Mouse (Mus musculus) liver, adult 2 months (tissue): ENCODE measurements around the gene Ms4a13. TPM values are rescaled to one million over a fixed set of nuclear protein-coding genes. Genes with fewer than 3 reads are reported as not detected.
A peak's percentile ranks its signal among the peaks of the same experiment; 100 is the strongest.

ENCODE experiments used
- DNase-seq: peaks from one replicate; pipeline ENCODE4 v3.0.0-alpha.2; 2011; ENCODE audit warnings: low read depth, low spot score; ENCODE audit errors: extremely low read depth
- H3K27ac ChIP-seq: fragments of 200-500 bp; replicated peaks from 2 replicates; pipeline ENCODE4 v1.5.1; 2012; ENCODE audit warnings: low read depth, mild to moderate bottlenecking, control low read depth, inconsistent platforms, low read length; ENCODE audit not compliant: insufficient read depth
- H3K27me3 ChIP-seq: fragments of 200-500 bp; 2 replicates; pipeline ENCODE4 v1.6.1; 2012; ENCODE audit warnings: mild to moderate bottlenecking, moderate library complexity, low read length, inconsistent platforms; ENCODE audit not compliant: control insufficient read depth, insufficient read depth
- H3K36me3 ChIP-seq: fragments of 200-500 bp; 2 replicates; pipeline ENCODE4 v1.6.1; 2012; ENCODE audit warnings: low read length, inconsistent platforms; ENCODE audit not compliant: control insufficient read depth, insufficient read depth
- H3K4me1 ChIP-seq: fragments of 200-500 bp; 2 replicates; pipeline ENCODE4 v1.6.1; 2011; ENCODE audit warnings: low read length; ENCODE audit not compliant: control insufficient read depth, insufficient read depth
- H3K4me3 ChIP-seq: fragments of 200-500 bp; 2 replicates; pipeline ENCODE4 v1.5.1; 2011; ENCODE audit warnings: low read depth, mild to moderate bottlenecking, control low read depth, low read length, moderate library complexity; ENCODE audit not compliant: insufficient read depth
- H3K79me2 ChIP-seq: fragments of 200-500 bp; 2 replicates; pipeline ENCODE4 v1.6.1; 2012; ENCODE audit warnings: inconsistent platforms, mild to moderate bottlenecking, low read length, moderate library complexity; ENCODE audit not compliant: control insufficient read depth, insufficient read depth
- H3K9ac ChIP-seq: fragments of 200-500 bp; 2 replicates; pipeline ENCODE4 v1.6.1; 2012; ENCODE audit warnings: low read depth, mild to moderate bottlenecking, control low read depth, inconsistent platforms, low read length
- CTCF ChIP-seq: fragments of 200-500 bp; IDR thresholded peaks from 2 replicates; pipeline ENCODE4 v1.5.1; 2011; ENCODE audit warnings: low read depth, low read length, control low read depth
- POLR2A ChIP-seq: fragments of 200-500 bp; IDR thresholded peaks from 2 replicates; pipeline ENCODE4 v1.6.1; 2011; ENCODE audit warnings: low read length, control low read depth; ENCODE audit not compliant: insufficient read depth; ENCODE audit errors: extremely low read depth
- WGBS: fragments of 180-500 bp; shearing (Covaris S2); methylation state at CpG from one replicate; pipeline ENCODE4 v1.1.7; 2018; 5-methylcytosine and 5-hydroxymethylcytosine counted together
- polyA plus RNA-seq: library from polyadenylated mRNA; depleted of rRNA; stranded (reverse); fragments of >200 nt; gene quantifications from 2 replicates; pipeline ENCODE4 v1.2.3, GENCODE M21; 2012; rRNA removed
- total RNA-seq: library from RNA; depleted of rRNA; stranded (reverse); fragments of >200 nt; gene quantifications from 2 replicates; pipeline ENCODE4 v1.2.3, GENCODE M21; 2014; rRNA removed

The Ms4a13 gene
- total RNA-seq (not detected in 2 replicates), polyA plus RNA-seq (not detected in 2 replicates)

- no peak for TF ChIP-seq CTCF
- 72% methylated on average over 12 of the region's 12 CpGs for WGBS
- H3K27me3 ChIP-seq = no peaks in the 10 kb centered on the region
Measured at GRCm38 (mm10) chr19:11196546-11196945, at the start of gene Ms4a13. Gene Ms4a13 (minus strand): TSS chr19:11196737.

GRCm38 (mm10) chr19:11244230-11244629, 47.7 kb upstream of the Ms4a13 start:
- DNase-seq = peak; percentile 28

More at GRCm38 (mm10) chr19:11196546-11196945, at the start of gene Ms4a13:
- Histone ChIP-seq H3K27ac (no peak within 1 kb of the TSS), H3K9ac (no peak within 1 kb of the TSS), H3K4me1 (no peaks in the 10 kb centered on the region), H3K79me2 (no peaks in the 10 kb centered on the region), H3K36me3 (no peaks in the 10 kb centered on the region), H3K4me3 (no peak within 1 kb of the TSS)
- no peak for DNase-seq

GRCm38 (mm10) chr19:11242560-11242959, 46.0 kb upstream of the Ms4a13 start:
- 74% methylated on average over 5 of the region's 5 CpGs for whole genome bisulfite sequencing
- no peaks in the 10 kb centered on the region for H3K36me3 ChIP-seq
- TF ChIP-seq CTCF (no peak), POLR2A (no peak)
- no peaks in the 10 kb centered on the region for H3K27me3 ChIP-seq
- no peak overlapping the region for H3K4me3 ChIP-seq
- no peaks in the 10 kb centered on the region; the same call in 1 of the 2 replicates for H3K4me1 ChIP-seq
- H3K27ac ChIP-seq = no peak overlapping the region
- no peaks in the 10 kb centered on the region for H3K79me2 ChIP-seq
- no peak for DNase-seq
- H3K9ac ChIP-seq = no peak overlapping the region

More at GRCm38 (mm10) chr19:11244230-11244629, 47.7 kb upstream of the Ms4a13 start:
- Histone ChIP-seq H3K4me3 (no peak overlapping the region), H3K9ac (no peak overlapping the region), H3K27me3 (no peaks in the 10 kb centered on the region), H3K36me3 (no peaks in the 10 kb centered on the region), H3K27ac (no peak overlapping the region), H3K4me1 (no peaks in the 10 kb centered on the region; the same call in 1 of the 2 replicates), H3K79me2 (no peaks in the 10 kb centered on the region)
- TF ChIP-seq POLR2A (no peak), CTCF (no peak)

- Histone ChIP-seq H3K27ac (no peak overlapping the region), H3K4me3 (no peak overlapping the region), H3K4me1 (no peaks in the 10 kb centered on the region), H3K9ac (no peak overlapping the region), H3K36me3 (no peaks in the 10 kb centered on the region), H3K79me2 (no peaks in the 10 kb centered on the region), H3K27me3 (no peaks in the 10 kb centered on the region)
- no peak for DNase-seq
- TF ChIP-seq CTCF (no peak), POLR2A (no peak)
Measured at GRCm38 (mm10) chr19:11235820-11236219, 39.3 kb upstream of the Ms4a13 start.

GRCm38 (mm10) chr19:11234921-11235735, 38.6 kb upstream of the Ms4a13 start:
- TF ChIP-seq POLR2A (no peak), CTCF (no peak)
- Histone ChIP-seq H3K79me2 (no peaks in the 10 kb centered on the region), H3K27me3 (no peaks in the 10 kb centered on the region)

GRCm38 (mm10) chr19:11234244-11234643, 37.7 kb upstream of the Ms4a13 start:
- no peak for DNase-seq
- H3K36me3 ChIP-seq = no peaks in the 10 kb centered on the region
- H3K4me1 ChIP-seq = no peaks in the 10 kb centered on the region
- no peak overlapping the region for H3K27ac ChIP-seq
- H3K79me2 ChIP-seq = no peaks in the 10 kb centered on the region
- TF ChIP-seq POLR2A (no peak), CTCF (no peak)
- no peak overlapping the region for H3K9ac ChIP-seq
- WGBS = 78% methylated on average over 5 of the region's 5 CpGs
- no peak overlapping the region for H3K4me3 ChIP-seq
- no peaks in the 10 kb centered on the region for H3K27me3 ChIP-seq

More at GRCm38 (mm10) chr19:11234921-11235735, 38.6 kb upstream of the Ms4a13 start:
- Histone ChIP-seq H3K4me3 (no peak overlapping the region), H3K9ac (no peak overlapping the region), H3K27ac (no peak overlapping the region), H3K4me1 (no peaks in the 10 kb centered on the region), H3K36me3 (no peaks in the 10 kb centered on the region)
- 63% methylated on average over 5 of the region's 5 CpGs for WGBS
- DNase-seq = no peak
